Mouse (Mus musculus) lung, postnatal 10 days (tissue): ENCODE results near the gene Pabpc1l.
A peak's percentile ranks its signal among the peaks of the same experiment; 100 is the strongest.

Experiments used
- DNase-seq: peaks from one replicate; pipeline ENCODE4 v3.0.0; 2021

Pabpc1l gene

GRCm38 (mm10) chr2:164025150-164025549 is at the start of gene Pabpc1l:
Gene Pabpc1l, plus strand, starts transcription at chr2:164025450.
- no peak for DNase-seq

- no peak for DNase-seq
Observed at GRCm38 (mm10) chr2:163976448-163976847, 48.8 kb upstream of the Pabpc1l start.

DNA sequence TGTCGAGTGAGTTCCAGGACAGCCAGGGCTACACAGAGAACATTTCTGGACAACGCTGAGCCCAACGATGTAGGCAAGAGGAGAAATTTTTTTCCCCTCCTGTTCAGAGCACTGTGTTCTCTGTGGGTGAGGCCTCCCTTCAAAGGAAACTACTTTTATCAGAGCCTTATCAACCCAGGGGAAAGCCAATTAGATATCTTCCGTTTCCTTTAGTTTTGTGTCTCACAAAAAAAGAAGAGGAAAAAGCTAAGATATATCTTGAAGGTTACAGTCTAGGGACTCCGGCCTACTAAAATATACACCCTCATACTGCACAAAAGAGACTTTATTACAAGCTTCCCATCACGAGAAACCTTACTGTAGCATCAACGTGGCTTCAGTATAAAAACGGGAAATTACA is 38.0 kb upstream of the Pabpc1l start:
- DNase-seq = no peak

DNA sequence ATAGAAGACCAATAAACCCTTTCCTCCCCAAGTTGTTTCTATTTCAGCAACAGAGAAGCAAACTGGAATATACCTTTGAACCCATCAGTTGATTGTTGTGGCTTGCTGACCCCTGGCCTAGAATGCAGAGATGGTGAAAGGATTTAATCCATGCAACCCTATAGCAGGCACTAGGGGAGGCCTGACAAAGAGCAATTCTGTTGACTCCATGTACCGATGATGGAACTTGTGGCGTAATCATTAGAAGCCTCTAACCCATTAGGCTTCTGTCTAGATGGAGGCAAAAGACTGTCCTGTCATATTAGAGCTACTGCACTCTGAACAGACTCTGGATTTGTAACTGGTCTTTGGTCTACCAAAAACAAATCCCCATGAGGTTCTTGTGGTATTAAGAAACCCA is 32.4 kb upstream of the Pabpc1l start:
- no peak for DNase-seq

DNA sequence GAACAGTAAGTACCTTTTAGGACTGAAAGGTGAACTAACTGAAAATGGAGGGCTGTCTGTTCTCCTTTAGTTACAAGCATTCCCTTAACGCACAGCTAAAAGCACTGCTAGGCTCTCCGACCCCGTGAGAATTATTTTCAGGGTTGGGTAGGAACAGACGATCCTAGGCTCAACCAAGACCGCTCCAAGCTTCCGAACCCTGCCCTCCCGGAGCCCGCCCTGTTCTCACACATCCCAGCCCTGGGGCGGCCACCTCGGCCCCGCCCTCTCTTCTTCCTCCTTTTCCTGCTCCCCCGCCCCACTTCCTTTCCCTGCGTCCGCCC is 30.6 kb upstream of the Pabpc1l start, which contains the start of gene Ywhab:
TSS of gene Ywhab (plus strand) at position 307 of the 323 bp plus-strand sequence.
- DNase-seq = no peak

- peak; percentile 99 for DNase-seq
Observed at GRCm38 (mm10) chr2:163994977-163995862, 30.0 kb upstream of the Pabpc1l start.

- no peak for DNase-seq
Observed at GRCm38 (mm10) chr2:163996275-163996674, 29.0 kb upstream of the Pabpc1l start.

DNA sequence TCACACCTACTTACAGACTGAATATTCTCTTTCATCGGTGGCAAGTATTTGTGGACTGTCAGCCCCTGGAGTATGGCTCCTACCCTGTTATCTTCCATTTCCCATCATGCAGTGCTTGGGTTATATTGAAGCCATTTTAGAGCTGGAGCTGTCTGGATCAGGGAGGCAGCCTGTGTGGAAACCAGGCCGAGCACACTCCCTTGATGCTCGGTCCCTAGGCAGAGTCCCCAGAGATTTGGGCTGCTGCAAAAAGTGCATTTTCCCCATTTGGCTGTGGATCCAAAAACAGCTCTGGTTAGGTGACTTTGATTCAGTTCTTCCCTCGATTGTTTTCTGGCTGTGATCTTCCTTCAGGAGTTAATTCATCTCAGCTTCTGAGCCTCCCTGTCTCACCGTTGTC is 28.4 kb upstream of the Pabpc1l start:
- no peak for DNase-seq

DNA sequence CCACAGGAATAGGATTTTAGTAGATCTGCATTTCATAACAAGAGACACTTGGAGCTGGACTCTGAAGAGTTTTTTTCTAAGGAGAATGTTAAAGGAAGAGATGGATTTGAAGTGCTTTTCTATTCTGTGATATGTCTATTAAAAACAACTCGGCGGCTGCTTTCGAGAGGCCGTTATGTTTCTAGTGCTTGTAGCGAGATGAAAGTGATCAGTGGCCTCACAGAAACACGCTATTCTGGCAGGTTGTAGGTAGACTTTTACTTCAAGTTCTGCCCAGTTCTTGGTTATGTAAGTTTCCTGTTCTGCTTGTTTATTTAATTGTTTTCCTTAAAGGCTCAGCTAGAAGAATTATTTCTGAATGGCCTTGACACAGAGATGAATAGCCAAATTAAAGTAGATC is 26.3 kb upstream of the Pabpc1l start:
- DNase-seq = no peak

GRCm38 (mm10) chr2:164002637-164003036 is 22.6 kb upstream of the Pabpc1l start:
- no peak for DNase-seq

DNA sequence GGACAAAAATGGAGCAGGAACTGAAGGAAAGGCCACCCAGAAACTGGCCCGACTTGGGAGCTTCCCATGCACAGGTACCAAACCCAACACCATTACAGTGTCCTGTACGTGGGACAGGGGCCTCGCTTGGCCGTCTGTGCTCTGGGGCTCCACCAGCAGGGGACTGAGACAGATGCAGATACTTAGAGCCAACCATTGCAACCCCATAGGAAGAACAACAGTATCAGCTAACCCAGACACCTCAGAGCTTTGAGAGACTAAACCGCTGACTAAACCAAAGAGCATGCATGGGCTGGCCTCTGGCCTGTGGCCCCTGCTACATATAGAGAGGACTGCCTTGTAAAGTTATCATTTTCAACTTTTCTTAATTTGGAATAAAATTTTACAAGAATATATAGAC is 20.7 kb upstream of the Pabpc1l start:
- DNase-seq = no peak

DNA sequence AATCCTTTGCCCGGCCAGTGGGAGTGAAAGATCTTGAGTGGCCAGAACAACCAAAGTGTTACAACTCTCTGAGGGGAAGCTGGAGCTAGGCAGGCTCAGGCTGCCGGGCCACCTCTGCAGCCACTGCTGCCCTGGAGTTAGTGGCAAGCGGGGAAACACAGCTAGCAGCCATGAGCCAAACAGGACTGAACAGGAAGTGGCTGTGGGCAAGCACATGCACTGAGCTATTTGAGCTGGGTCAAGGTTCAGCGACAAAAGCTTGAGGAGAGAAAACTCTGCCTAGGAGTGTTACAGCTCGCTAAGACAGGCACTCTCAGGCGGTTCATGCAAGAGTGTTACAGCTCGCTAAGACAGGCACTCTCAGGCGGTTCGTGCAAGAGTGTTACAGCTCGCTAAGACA is 18.3 kb upstream of the Pabpc1l start:
- peak; percentile 63 for DNase-seq

- DNase-seq = no peak
Observed at GRCm38 (mm10) chr2:164007547-164007946, 17.7 kb upstream of the Pabpc1l start.

DNA sequence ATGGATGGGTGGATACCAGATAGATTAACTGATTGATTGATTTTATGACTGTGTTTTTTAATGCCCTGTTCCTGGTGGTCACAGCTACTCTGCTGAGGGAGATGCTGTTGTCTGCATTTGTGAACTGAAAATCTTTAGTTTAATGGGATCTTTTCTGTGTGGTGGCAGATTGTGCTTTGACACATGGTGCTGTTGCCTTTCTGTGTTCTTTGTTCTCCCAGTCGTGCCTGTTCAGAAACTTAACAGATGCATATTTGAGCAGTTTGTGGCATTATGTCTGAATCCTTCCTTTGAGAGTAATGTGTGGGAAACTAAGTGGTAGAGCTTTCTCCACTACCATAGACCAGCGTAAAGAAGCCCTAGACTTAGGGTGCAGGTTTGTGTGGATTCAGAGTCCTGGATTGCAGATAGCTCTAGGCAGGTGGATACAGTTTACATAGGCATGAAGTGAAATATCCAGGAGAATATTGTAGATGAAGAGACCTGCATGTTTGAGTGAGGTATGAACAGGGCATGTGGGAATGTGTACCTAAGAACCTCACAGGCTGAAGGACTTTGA is 17.2 kb upstream of the Pabpc1l start:
- no peak for DNase-seq

DNA sequence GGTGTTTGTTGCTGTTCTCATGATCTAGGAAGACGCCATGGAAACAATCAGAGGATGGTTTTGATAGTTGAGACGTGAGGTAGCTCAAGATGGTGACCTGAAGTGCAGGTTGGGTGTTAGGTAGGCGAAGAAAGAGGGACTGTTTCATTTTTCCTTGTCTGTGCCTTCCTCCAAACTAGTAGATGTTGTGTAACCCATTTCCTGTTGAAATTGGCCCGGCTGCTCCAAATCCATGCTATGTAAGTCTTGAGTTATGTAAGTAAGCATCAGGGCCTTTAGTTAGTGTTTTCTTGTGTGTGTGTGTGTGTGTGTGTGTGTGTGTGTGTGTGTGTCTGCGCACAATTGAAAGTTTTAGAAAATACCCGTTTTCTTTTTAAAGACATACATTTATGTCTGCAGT is 16.0 kb upstream of the Pabpc1l start:
- peak; percentile 33 for DNase-seq

GRCm38 (mm10) chr2:164010496-164010895 is 14.8 kb upstream of the Pabpc1l start:
- no peak for DNase-seq

GRCm38 (mm10) chr2:164010944-164011343 is 14.3 kb upstream of the Pabpc1l start:
- DNase-seq = no peak

DNA sequence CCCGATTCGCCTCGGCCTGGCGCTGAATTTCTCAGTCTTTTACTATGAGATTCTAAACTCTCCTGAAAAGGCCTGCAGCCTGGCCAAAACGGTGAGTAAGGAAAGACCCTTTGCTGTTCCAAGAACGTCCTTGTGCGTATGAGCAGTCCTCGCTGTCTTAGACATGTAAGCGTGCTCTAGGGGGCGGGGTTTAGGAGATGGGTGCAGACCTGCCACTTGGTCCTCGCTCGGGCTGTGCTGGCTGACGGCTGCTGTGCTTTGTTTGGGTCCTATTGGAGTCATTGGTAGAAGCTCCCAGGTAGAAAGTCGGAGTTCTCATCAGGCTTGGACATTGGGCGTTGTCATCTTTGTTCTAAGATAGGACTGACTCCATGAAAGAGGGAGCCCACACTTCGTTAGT is 9.9 kb upstream of the Pabpc1l start:
- DNase-seq = no peak

DNA sequence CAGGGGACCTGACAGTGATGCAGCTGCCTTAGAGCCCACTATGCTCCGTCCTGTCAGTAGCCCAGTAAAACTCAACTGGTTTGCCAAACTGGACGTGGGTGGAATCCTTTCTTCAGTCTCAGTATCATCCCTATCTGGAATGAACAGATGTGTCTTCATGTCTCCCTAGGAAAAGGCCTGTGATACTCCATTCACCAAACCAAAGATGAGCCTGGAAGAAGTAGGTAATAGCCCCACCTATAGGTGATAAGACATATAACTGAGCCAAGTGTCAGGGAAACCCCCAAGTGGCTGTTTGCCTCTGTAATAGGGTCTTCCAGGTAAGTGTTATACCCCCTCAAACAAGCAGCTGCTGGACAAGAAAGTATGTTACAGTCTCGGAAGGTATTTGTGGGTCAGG is 6.3 kb upstream of the Pabpc1l start:
- no peak for DNase-seq

GRCm38 (mm10) chr2:164019943-164020342 is 5.3 kb upstream of the Pabpc1l start:
- DNase-seq = no peak

DNA sequence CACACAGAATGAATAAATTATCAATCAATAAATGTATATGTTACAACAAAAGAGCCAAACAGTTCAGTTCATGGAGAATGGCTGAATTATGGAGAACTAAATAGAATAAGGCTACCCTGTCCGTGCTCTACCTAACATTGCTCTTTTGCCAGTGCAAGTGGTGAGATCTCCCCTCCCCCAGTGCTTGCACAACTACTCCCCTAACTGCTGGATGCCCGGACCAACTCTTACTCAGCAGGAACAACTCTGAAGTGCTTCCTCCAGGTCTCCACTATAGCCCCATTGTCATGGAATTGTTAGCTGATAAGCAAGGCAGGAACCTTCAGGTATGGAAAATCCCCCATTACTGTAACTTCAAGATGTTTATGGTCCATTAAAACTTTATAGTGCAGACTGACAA is 3.1 kb upstream of the Pabpc1l start:
- DNase-seq = no peak

GRCm38 (mm10) chr2:164031147-164031546 is 5.9 kb downstream of the Pabpc1l start:
- DNase-seq = no peak

DNA sequence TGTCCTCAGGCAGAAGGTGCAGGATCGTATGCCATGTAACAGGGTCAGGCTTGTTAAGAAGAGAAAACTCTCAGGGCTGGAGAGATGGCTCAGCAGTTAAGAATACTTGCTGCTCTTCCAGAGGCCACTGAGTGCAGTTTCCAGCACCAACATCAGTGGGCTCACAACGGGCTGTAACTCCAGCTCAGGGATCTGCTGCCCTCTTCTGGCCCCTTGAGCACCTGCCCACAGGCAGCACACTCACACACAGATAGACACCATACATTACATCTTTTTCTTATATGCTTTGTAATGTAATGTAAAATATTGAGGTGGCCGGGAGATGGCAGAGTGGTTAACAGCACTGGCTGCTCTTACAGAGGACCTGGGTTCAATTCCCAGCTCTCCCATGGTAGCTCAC is 7.7 kb downstream of the Pabpc1l start:
- DNase-seq = no peak

DNA sequence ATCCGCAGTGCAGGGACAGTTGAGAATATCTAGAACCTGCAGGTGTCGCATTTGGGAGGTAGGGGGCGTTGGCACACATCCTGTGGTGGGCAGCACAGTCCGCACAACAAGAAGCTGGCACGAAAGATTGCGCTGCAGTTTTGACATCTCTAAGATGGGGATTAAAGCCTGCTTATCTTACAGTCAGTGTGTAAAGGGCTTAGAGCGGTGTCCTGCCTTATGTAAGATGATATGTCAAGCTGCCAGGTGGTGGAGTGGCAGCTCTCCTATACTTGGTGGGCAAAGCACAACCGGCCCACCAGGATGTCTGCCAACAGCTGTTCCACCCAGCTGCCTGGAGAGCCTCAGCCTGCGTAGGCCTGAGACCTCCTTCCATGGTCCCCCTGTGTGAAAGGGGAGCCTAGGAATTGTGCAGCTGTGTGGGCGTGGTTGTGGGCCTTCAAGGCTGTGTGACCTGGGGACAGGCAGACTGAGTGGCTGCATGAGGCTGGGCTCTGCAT is 11.3 kb downstream of the Pabpc1l start:
- DNase-seq = no peak
